In genomic region chr7:127346676-127347075, GRCm38 (mm10) we compare ENCODE assay signal across 8 mouse cellular contexts. TPM values are rescaled to one million over a fixed set of nuclear protein-coding genes. Genes with fewer than 3 reads are reported as not detected.
A peak's percentile ranks its signal among the peaks of the same experiment; 100 is the strongest.
DNase-seq lines count a peak whose midpoint lies in the region; ATAC-seq and TF ChIP-seq lines count a peak whose summit lies in the region.

No protein-coding gene starts in this region.

- 12% methylated on average over 8 of the region's 8 CpGs for WGBS in forebrain, embryonic 12.5 days
- 15% methylated on average over 8 of the region's 8 CpGs for WGBS in kidney, embryonic 14.5 days
- 14% methylated on average over 8 of the region's 8 CpGs for WGBS in lung, postnatal 0 days

- no peak overlapping the region for H3K9ac ChIP-seq in forebrain, embryonic 12.5 days
- no peak overlapping the region for H3K9ac ChIP-seq in kidney, embryonic 14.5 days (ENCODE audit: low read depth, low read length)
- peak overlapping the region; percentile 83; the same call in 1 of the 2 replicates for H3K9ac ChIP-seq in lung, postnatal 0 days (replicated peaks; ENCODE audit: low read depth)

- H3K27me3 ChIP-seq in forebrain, embryonic 12.5 days = 0 out of 2 replicates have a peak, but pooled peaks cover 4% of the 10 kb centered on the region
- H3K27me3 ChIP-seq in kidney, embryonic 14.5 days (ENCODE audit: control insufficient read depth, insufficient read depth, low read length) = no peaks in the 10 kb centered on the region
- no peaks in the 10 kb centered on the region for H3K27me3 ChIP-seq in lung, postnatal 0 days (replicated peaks; ENCODE audit: insufficient read depth, low read length)

- peak overlapping the region; percentile 87 for H3K4me3 ChIP-seq in forebrain, embryonic 12.5 days (replicated peaks)
- H3K4me3 ChIP-seq in kidney, embryonic 14.5 days (ENCODE audit: low read length) = peak overlapping the region; percentile 96; the same call in 1 of the 2 replicates
- H3K4me3 ChIP-seq in lung, postnatal 0 days (ENCODE audit: low read depth, low read length) = peak overlapping the region; percentile 88

- TF ChIP-seq EP300 in lung, postnatal 0 days (IDR thresholded peaks at IDR 0.05) = no peak

- H3K4me2 ChIP-seq in forebrain, embryonic 12.5 days = peak overlapping the region; percentile 87
- H3K4me2 ChIP-seq in kidney, embryonic 14.5 days (replicated peaks; ENCODE audit: low read depth, low read length) = peak overlapping the region; percentile 77
- peak overlapping the region; percentile 78 for H3K4me2 ChIP-seq in lung, postnatal 0 days (replicated peaks; ENCODE audit: low read depth, low read length)

- no peaks in the 10 kb centered on the region for H3K9me3 ChIP-seq in forebrain, embryonic 12.5 days
- no peaks in the 10 kb centered on the region for H3K9me3 ChIP-seq in kidney, embryonic 14.5 days (ENCODE audit: control insufficient read depth, low read length)
- H3K9me3 ChIP-seq in lung, postnatal 0 days (ENCODE audit: low read length) = no peaks in the 10 kb centered on the region

- H3K27ac ChIP-seq in forebrain, embryonic 12.5 days = no peak overlapping the region
- H3K27ac ChIP-seq in kidney, embryonic 14.5 days (ENCODE audit: low read depth, low read length) = 0 out of 2 replicates have a peak overlapping the region, but pooled peaks have one; percentile 97
- peak overlapping the region; percentile 97 for H3K27ac ChIP-seq in lung, postnatal 0 days (ENCODE audit: low read length)

- H3K4me1 ChIP-seq in forebrain, embryonic 12.5 days = peaks cover 19% of the 10 kb centered on the region
- peaks cover 12% of the 10 kb centered on the region for H3K4me1 ChIP-seq in kidney, embryonic 14.5 days (ENCODE audit: control insufficient read depth, insufficient read depth, low read length)
- H3K4me1 ChIP-seq in lung, postnatal 0 days (ENCODE audit: insufficient read depth, low read depth, low read length) = no peaks in the 10 kb centered on the region; the same call in 1 of the 2 replicates

- DNase-seq in embryo, embryonic 10.5 days (ENCODE audit: low spot score) = peak; percentile 20
- no peak for DNase-seq in embryo, embryonic 10 days (ENCODE audit: low spot score)
- DNase-seq in lung, postnatal 0 days (ENCODE audit: low spot score) = peak; percentile 85
- peak; percentile 67 for DNase-seq in yolk sac, embryonic 10.5 days (ENCODE audit: low spot score)
- DNase-seq in layer of hippocampus, adult 18-20 months (ENCODE audit: low spot score in 2 of 2) = no peak
- DNase-seq in thymus, postnatal 14 days = no peak

- peaks cover 21% of the 10 kb centered on the region for H3K36me3 ChIP-seq in forebrain, embryonic 12.5 days (replicated peaks)
- H3K36me3 ChIP-seq in kidney, embryonic 14.5 days (ENCODE audit: control insufficient read depth, insufficient read depth, low read length) = peaks cover 17% of the 10 kb centered on the region
- H3K36me3 ChIP-seq in lung, postnatal 0 days (ENCODE audit: insufficient read depth, low read length) = 0 out of 2 replicates have a peak, but pooled peaks cover 4% of the 10 kb centered on the region

- no peak for ATAC-seq in forebrain, embryonic 12.5 days (ENCODE audit: low FRiP score)
- ATAC-seq in kidney, embryonic 14.5 days (ENCODE audit: low FRiP score, low TSS enrichment) = no peak
- peak; percentile 42 for ATAC-seq in lung, postnatal 0 days

- TF ChIP-seq CTCF in lung, postnatal 0 days (IDR thresholded peaks at IDR 0.05) = no peak

RNA-seq across cellular contexts. Expression of gene Zfp768, which starts 1.3 kb away (rescaled TPM):
- 16.3 and 18.4 TPM in 2 replicates for polyA plus RNA-seq in forebrain, embryonic 12.5 days (2016; fragmentation: Nextera tagmentation; extraction: Ambion mirVana)
- polyA plus RNA-seq in kidney, embryonic 14.5 days (2014; fragmentation: Nextera tagmentation; extraction: Ambion mirVana) = 7.0 and 7.6 TPM in 2 replicates
- 12.5 and 12.8 TPM in 2 replicates for polyA plus RNA-seq in lung, postnatal 0 days (2015; fragmentation: Nextera tagmentation; extraction: Ambion mirVana)
- total RNA-seq in layer of hippocampus, adult 18-20 months (2021) = 10 to 100 TPM; 11.3 to 13.6 TPM

RNA-seq across cellular contexts. Expression of gene Zfp747, which starts 29.2 kb away (rescaled TPM):
- 6.9 and 9.1 TPM in 2 replicates for polyA plus RNA-seq in forebrain, embryonic 12.5 days (2016; fragmentation: Nextera tagmentation; extraction: Ambion mirVana)
- 5.7 and 8.4 TPM in 2 replicates for polyA plus RNA-seq in kidney, embryonic 14.5 days (2014; fragmentation: Nextera tagmentation; extraction: Ambion mirVana)
- 7.3 and 7.9 TPM in 2 replicates for polyA plus RNA-seq in lung, postnatal 0 days (2015; fragmentation: Nextera tagmentation; extraction: Ambion mirVana)
- 1 to 10 TPM; 6.3 to 7.5 TPM for total RNA-seq in layer of hippocampus, adult 18-20 months (2021)

RNA-seq across cellular contexts. Expression of gene 9130019O22Rik, which starts 40.3 kb away (rescaled TPM):
- 5.2 and 5.6 TPM in 2 replicates for polyA plus RNA-seq in forebrain, embryonic 12.5 days (2016; fragmentation: Nextera tagmentation; extraction: Ambion mirVana)
- polyA plus RNA-seq in kidney, embryonic 14.5 days (2014; fragmentation: Nextera tagmentation; extraction: Ambion mirVana) = 2.6 and 7.2 TPM in 2 replicates
- 4.7 and 5.4 TPM in 2 replicates for polyA plus RNA-seq in lung, postnatal 0 days (2015; fragmentation: Nextera tagmentation; extraction: Ambion mirVana)
- 1 to 10 TPM; 3.4 to 3.5 TPM for total RNA-seq in layer of hippocampus, adult 18-20 months (2021)

RNA-seq across cellular contexts. Expression of gene E430018J23Rik, which starts 46.8 kb away (rescaled TPM):
- 5.2 and 5.5 TPM in 2 replicates for polyA plus RNA-seq in forebrain, embryonic 12.5 days (2016; fragmentation: Nextera tagmentation; extraction: Ambion mirVana)
- 5.5 and 8.0 TPM in 2 replicates for polyA plus RNA-seq in kidney, embryonic 14.5 days (2014; fragmentation: Nextera tagmentation; extraction: Ambion mirVana)
- 3.7 and 4.6 TPM in 2 replicates for polyA plus RNA-seq in lung, postnatal 0 days (2015; fragmentation: Nextera tagmentation; extraction: Ambion mirVana)
- total RNA-seq in layer of hippocampus, adult 18-20 months (2021) = 1 to 10 TPM; 6.0 to 7.9 TPM

RNA-seq across cellular contexts. Expression of gene Itgal, which starts 50.6 kb away (rescaled TPM):
- polyA plus RNA-seq in forebrain, embryonic 12.5 days (2016; fragmentation: Nextera tagmentation; extraction: Ambion mirVana) = 0.26 and 0.47 TPM in 2 replicates
- 0.80 and 1.0 TPM in 2 replicates for polyA plus RNA-seq in kidney, embryonic 14.5 days (2014; fragmentation: Nextera tagmentation; extraction: Ambion mirVana)
- polyA plus RNA-seq in lung, postnatal 0 days (2015; fragmentation: Nextera tagmentation; extraction: Ambion mirVana) = 3.7 and 3.8 TPM in 2 replicates
- total RNA-seq in layer of hippocampus, adult 18-20 months (2021) = under 1 TPM; 0.18 to 0.30 TPM

Comparison
In these comparisons a context has a peak if more than half of its experiments do, and no peak if none do; other contexts are left out.
1. DNase-seq: peak in embryo, embryonic 10.5 days (single experiment), lung, postnatal 0 days (single experiment) and yolk sac, embryonic 10.5 days (single experiment); none in embryo, embryonic 10 days (single experiment), layer of hippocampus, adult 18-20 months (0 of 2) and thymus, postnatal 14 days (single experiment).
2. Peak in every context shown above with its lines, with median percentiles within 50 percentile points of each other: H3K4me2 ChIP-seq and H3K4me3 ChIP-seq.